Mouse (Mus musculus) liver, adult 2 months (tissue): Measurements from ENCODE around the gene Gm28635. TPM values are rescaled to one million over a fixed set of nuclear protein-coding genes. Genes with fewer than 3 reads are reported as not detected.

Experiments
- DNase-seq: peaks from one replicate; pipeline ENCODE4 v3.0.0-alpha.2; 2011; ENCODE audit warnings: low read depth, low spot score; ENCODE audit errors: extremely low read depth
- H3K27ac ChIP-seq: fragments of 200-500 bp; replicated peaks from 2 replicates; pipeline ENCODE4 v1.5.1; 2012; ENCODE audit warnings: low read depth, mild to moderate bottlenecking, control low read depth, inconsistent platforms, low read length; ENCODE audit not compliant: insufficient read depth
- H3K27me3 ChIP-seq: fragments of 200-500 bp; 2 replicates; pipeline ENCODE4 v1.6.1; 2012; ENCODE audit warnings: mild to moderate bottlenecking, moderate library complexity, low read length, inconsistent platforms; ENCODE audit not compliant: control insufficient read depth, insufficient read depth
- H3K36me3 ChIP-seq: fragments of 200-500 bp; 2 replicates; pipeline ENCODE4 v1.6.1; 2012; ENCODE audit warnings: low read length, inconsistent platforms; ENCODE audit not compliant: control insufficient read depth, insufficient read depth
- H3K4me1 ChIP-seq: fragments of 200-500 bp; 2 replicates; pipeline ENCODE4 v1.6.1; 2011; ENCODE audit warnings: low read length; ENCODE audit not compliant: control insufficient read depth, insufficient read depth
- H3K4me3 ChIP-seq: fragments of 200-500 bp; 2 replicates; pipeline ENCODE4 v1.5.1; 2011; ENCODE audit warnings: low read depth, mild to moderate bottlenecking, control low read depth, low read length, moderate library complexity; ENCODE audit not compliant: insufficient read depth
- H3K79me2 ChIP-seq: fragments of 200-500 bp; 2 replicates; pipeline ENCODE4 v1.6.1; 2012; ENCODE audit warnings: inconsistent platforms, mild to moderate bottlenecking, low read length, moderate library complexity; ENCODE audit not compliant: control insufficient read depth, insufficient read depth
- H3K9ac ChIP-seq: fragments of 200-500 bp; 2 replicates; pipeline ENCODE4 v1.6.1; 2012; ENCODE audit warnings: low read depth, mild to moderate bottlenecking, control low read depth, inconsistent platforms, low read length
- CTCF ChIP-seq: fragments of 200-500 bp; IDR thresholded peaks from 2 replicates; pipeline ENCODE4 v1.5.1; 2011; ENCODE audit warnings: low read depth, low read length, control low read depth
- POLR2A ChIP-seq: fragments of 200-500 bp; IDR thresholded peaks from 2 replicates; pipeline ENCODE4 v1.6.1; 2011; ENCODE audit warnings: low read length, control low read depth; ENCODE audit not compliant: insufficient read depth; ENCODE audit errors: extremely low read depth
- WGBS: fragments of 180-500 bp; shearing (Covaris S2); methylation state at CpG from one replicate; pipeline ENCODE4 v1.1.7; 2018; 5-methylcytosine and 5-hydroxymethylcytosine counted together
- polyA plus RNA-seq: library from polyadenylated mRNA; depleted of rRNA; stranded (reverse); fragments of >200 nt; gene quantifications from 2 replicates; pipeline ENCODE4 v1.2.3, GENCODE M21; 2012
- total RNA-seq: library from RNA; depleted of rRNA; stranded (reverse); fragments of >200 nt; gene quantifications from 2 replicates; pipeline ENCODE4 v1.2.3, GENCODE M21; 2014

Gm28635 gene
- total and polyA plus RNA-seq, 2 experiments = not detected

DNA sequence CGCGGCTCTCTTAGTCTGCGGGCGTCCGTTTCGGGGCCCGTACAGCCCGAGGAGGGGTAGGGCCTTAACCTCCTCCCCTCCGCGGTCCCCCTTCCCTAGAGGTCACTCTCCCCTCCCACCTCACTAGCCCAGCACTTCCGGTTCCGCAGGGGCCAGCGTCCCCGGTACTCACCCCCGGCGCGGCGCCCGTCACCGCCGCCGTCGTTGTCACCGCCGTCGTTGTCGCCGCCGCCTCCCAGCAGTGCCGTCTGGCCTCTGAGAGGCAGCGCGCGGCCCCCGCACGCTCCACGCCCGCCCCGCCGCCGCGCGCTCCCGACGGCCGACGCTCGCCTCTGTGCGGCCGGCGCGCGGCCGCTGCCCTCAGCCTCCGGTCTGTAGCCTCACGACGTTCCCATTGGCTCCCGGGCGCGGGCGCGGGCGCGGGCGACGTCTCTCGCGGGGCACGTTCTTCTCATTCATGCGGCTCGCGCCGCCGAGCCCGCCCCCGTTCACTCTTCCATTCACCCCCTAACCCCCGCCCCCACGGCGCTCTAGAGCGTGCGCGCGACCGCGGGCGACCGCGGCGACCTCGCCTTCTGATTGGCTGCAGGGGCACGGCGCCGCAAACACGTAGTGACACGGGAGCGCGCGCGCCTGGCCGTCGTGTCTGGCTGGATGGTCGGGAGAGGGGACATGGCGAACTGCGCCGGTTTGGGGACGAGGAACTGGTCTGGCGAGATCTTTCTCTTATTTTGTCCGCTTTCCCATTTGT is 37.1 kb upstream of the Gm28635 start, which contains the start of gene Zdhhc5:
TSS of gene Zdhhc5 (minus strand) at position 370 of the 751 bp plus-strand sequence.
- Histone ChIP-seq H3K27ac (peak within 1 kb of the TSS; percentile 88), H3K4me3 (peak within 1 kb of the TSS; percentile 93), H3K36me3 (peaks cover 10% of the 10 kb centered on the region), H3K27me3 (no peaks in the 10 kb centered on the region), H3K79me2 (peaks cover 11% of the 10 kb centered on the region; the same call in 1 of the 2 replicates), H3K4me1 (no peaks in the 10 kb centered on the region; the same call in none of the 2 replicates), H3K9ac (peak within 1 kb of the TSS; percentile 83)
- peak; percentile 51 for DNase-seq
- 1% methylated on average over 96 of the region's 107 CpGs for WGBS
- TF ChIP-seq CTCF (no peak), POLR2A (peak; percentile 79)

DNA sequence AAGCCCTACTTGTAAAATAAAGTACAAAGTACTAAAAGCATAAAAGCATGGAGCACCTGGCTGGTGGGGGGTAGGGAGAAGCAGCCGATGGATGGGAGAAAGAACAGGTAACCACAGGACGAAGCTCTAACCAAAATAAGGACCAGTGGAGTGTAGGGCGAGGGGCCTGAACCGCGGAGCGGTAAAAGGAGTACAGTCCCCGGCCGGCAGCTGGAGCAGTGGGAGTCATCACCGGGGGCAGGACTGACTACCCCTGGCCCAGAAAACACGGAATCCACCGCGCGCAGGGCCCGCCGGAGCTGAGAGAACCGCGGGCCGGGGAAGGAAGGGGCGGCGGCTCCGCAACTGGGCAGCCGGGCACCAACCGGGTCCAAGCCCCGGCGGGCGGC is 36.6 kb upstream of the Gm28635 start:
- no peak for DNase-seq
- peaks cover 13% of the 10 kb centered on the region for H3K36me3 ChIP-seq
- under 1% methylated on average over 26 of the region's 26 CpGs for WGBS
- H3K9ac ChIP-seq = peak overlapping the region; percentile 83
- H3K27me3 ChIP-seq = no peaks in the 10 kb centered on the region
- H3K4me3 ChIP-seq = peak overlapping the region; percentile 93
- no peaks in the 10 kb centered on the region; the same call in none of the 2 replicates for H3K4me1 ChIP-seq
- peaks cover 15% of the 10 kb centered on the region; the same call in 1 of the 2 replicates for H3K79me2 ChIP-seq
- peak overlapping the region; percentile 88 for H3K27ac ChIP-seq
- no peak for TF ChIP-seq CTCF
- no peak for TF ChIP-seq POLR2A

DNA sequence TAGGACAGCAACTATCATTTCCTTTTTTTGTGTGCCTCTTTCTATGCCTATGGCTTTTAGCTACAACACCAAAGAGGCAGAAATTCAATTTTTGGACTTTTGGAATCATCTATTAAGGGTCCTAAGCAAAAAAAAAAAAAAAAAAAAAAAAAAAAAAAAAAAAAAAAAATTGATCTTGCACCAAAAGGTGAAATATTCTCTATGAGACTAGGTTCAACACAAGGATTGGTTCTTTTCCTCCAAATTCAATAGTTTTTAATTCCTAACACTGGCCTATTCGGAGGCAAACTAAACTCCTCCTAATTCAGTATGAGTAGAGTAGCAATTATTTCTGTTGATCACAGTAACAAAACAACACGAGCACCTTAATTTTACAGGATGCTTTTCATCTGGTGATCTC is 34.1 kb upstream of the Gm28635 start:
- Histone ChIP-seq H3K79me2 (peaks cover 24% of the 10 kb centered on the region; the same call in 1 of the 2 replicates), H3K27me3 (no peaks in the 10 kb centered on the region), H3K4me3 (no peak overlapping the region), H3K36me3 (peaks cover 22% of the 10 kb centered on the region), H3K4me1 (peaks cover 10% of the 10 kb centered on the region), H3K27ac (no peak overlapping the region), H3K9ac (no peak overlapping the region)
- WGBS = 88% methylated on average over 2 of the region's 2 CpGs
- DNase-seq = no peak
- no peak for TF ChIP-seq CTCF
- no peak for TF ChIP-seq POLR2A

DNA sequence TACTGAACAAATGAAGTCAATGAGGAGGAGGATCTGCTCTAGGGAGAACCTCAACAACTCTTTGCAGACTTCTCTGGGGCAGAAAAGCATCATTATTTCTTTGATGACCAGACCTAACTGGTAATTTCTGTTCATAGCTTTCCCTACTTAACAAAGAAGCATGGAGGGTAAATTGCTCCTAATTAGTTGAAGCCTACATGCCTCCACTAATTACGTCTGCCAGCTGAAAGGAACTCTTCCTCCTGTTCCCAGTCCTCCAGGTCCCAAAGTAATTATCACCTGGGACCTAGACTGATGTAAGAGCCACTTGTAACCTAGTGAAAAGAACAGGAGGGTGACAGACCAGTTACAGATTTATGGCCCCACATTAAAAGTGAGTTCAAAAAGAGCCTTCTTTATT is 29.7 kb upstream of the Gm28635 start:
- WGBS = 82% methylated on average over 1 of the region's 1 CpGs
- Histone ChIP-seq H3K79me2 (peaks cover 22% of the 10 kb centered on the region; the same call in 1 of the 2 replicates), H3K9ac (no peak overlapping the region), H3K36me3 (peaks cover 34% of the 10 kb centered on the region), H3K27me3 (no peaks in the 10 kb centered on the region), H3K27ac (no peak overlapping the region), H3K4me3 (no peak overlapping the region), H3K4me1 (peaks cover 12% of the 10 kb centered on the region)
- DNase-seq = no peak
- TF ChIP-seq POLR2A (no peak), CTCF (no peak)

DNA sequence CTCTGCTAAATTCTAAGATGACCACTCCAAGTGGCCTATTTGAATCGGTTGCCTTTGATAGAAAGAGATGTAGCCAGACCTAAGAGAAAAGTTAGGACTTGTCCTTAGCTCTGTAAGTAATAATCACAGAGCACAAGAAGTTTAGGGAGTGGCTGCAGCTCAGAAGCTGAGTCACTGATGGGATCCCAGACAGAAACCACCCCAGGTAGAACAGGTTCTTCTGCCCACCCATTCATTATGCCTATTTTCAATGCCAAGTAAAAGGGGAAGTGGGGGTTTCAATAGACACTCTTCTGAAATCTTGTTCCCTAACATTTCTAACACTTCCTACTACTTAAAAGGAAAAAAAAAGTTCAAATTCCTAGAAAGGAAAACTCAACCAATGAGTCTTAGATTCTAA is 27.5 kb upstream of the Gm28635 start:
- Histone ChIP-seq H3K27me3 (no peaks in the 10 kb centered on the region), H3K4me1 (peaks cover 12% of the 10 kb centered on the region), H3K4me3 (no peak overlapping the region), H3K79me2 (peaks cover 16% of the 10 kb centered on the region; the same call in 1 of the 2 replicates), H3K27ac (no peak overlapping the region), H3K9ac (no peak overlapping the region), H3K36me3 (peaks cover 37% of the 10 kb centered on the region)
- WGBS = 97% methylated on average over 1 of the region's 1 CpGs
- no peak for DNase-seq
- no peak for TF ChIP-seq CTCF
- TF ChIP-seq POLR2A = no peak

DNA sequence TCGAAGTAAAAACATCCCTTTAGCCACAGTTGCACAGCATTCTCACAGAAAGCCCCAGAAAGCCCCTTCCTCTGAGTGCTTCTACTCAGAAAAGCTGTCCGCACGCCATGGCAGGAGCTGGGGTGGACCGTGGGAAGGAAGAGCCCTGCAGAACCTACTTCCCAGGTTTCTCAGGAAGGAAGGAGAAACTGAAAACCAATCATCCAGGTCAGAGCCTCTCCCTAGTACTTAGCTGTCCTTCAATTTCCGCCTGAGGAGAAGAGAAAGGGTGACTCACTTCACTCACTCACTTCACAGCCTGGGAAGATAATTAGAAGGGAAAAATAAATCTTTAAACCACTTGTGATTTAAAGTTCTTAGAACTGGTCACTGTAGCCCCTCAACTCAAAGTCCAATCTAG is 26.5 kb upstream of the Gm28635 start:
- H3K79me2 ChIP-seq = peaks cover 9% of the 10 kb centered on the region; the same call in 1 of the 2 replicates
- H3K4me3 ChIP-seq = no peak overlapping the region
- no peak for DNase-seq
- H3K4me1 ChIP-seq = peaks cover 12% of the 10 kb centered on the region
- TF ChIP-seq CTCF = no peak
- no peak for TF ChIP-seq POLR2A
- H3K36me3 ChIP-seq = peaks cover 33% of the 10 kb centered on the region
- 84% methylated on average over 5 of the region's 5 CpGs for WGBS
- no peak overlapping the region for H3K9ac ChIP-seq
- no peaks in the 10 kb centered on the region for H3K27me3 ChIP-seq
- no peak overlapping the region for H3K27ac ChIP-seq
